Mouse (Mus musculus) CD8-positive naive resting alpha-beta T cell, adult 2 months (primary cell): ENCODE measurements around the gene H2-Eb2.

Experiments
- DNase-seq, 2 experiments: peaks; one replicate each; pipeline ENCODE4 v3.0.0; 2022; ENCODE audit warnings: low read depth in 2 of 2, low spot score in 2 of 2

The H2-Eb2 gene

DNA sequence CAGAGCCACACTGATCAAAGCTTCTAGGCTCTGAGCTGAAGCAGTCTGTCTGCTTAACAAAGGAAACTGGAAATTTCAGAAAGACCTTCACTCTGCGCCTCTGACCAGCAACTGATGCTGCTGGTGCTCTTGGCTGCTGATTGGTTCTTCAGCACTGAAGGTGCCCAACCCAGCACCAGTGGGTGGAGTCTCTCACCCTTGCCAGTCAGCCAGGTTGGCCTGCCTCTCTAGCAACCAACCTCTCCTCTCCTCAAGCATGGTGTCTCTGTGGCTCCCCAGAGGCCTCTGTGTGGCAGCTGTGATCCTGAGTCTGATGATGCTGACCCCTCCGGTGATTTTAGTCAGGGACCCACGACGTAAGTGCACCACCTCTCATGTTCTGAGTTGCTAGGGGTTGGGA lies at the start of gene H2-Eb2:
Gene H2-Eb2, plus strand, starts transcription at position 230 of the 400 bp plus-strand sequence.
- DNase-seq, result no peak

DNA sequence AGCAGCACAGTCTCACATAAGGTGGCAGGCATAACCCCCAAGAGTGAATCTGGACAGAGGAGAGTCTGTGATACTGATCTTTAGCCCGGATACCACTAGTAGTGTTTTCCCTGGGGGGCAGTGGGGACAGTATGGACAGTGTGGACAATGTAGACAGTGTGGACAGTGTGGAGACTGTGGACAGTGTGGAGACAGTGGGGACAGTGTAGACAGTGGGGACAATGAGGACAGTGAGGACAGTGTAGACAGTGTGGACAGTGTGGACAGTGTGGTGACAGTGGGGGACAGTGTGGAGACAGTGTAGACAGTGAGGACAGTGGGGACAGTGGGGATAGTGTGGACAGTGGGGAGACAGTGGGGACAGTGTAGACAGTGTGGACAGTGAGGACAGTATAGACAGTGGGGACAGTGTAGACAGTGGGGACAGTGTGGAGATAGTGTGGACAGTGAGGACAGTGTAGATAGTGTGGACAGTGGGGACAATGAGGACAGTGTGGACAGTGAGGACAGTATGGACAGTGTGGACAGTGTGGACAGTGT lies 44.9 kb upstream of the H2-Eb2 start:
- DNase-seq, result no peak

DNA sequence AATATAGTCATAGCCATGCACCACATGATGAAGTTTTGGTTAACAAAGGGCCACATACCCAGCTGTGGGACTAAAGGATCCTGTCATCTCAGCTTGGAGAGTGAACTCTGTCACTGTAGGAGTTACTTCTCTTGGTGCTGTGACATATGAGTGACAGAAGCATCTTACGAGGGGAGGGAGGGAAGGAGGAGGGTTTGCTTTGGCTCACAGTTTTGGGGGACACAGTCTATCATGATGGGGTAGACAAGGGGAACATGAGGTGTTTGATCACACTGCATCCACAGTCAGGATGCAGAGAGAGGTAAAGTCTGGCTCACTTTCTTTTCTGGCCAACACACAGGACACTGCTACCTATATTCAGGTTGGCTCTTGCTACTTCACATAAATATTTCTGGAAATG lies 43.6 kb upstream of the H2-Eb2 start:
- DNase-seq, result no peak

DNA sequence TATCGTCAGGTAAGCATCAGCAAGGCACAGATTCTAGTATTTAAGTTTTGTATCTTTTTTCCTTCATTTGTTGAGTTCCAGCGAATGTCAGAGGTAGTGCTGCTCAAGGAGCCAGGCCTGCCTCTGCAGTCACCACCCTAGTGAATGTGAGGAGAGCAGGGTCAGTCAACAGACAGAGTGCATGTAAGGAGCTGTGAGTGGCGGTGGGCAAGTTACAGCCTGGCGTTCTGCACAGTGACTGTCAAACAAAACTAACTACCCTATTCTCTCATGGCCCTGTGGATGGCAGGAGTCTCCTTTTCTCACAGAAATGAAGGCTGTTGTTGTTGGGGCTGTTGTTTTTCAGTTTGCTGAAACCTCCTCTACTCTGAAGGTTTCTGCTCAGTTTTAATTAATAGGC lies 40.1 kb upstream of the H2-Eb2 start:
- DNase-seq, result no peak

GRCm38 (mm10) chr17:34285848-34286247 lies 39.6 kb upstream of the H2-Eb2 start:
- no peak for DNase-seq

GRCm38 (mm10) chr17:34286501-34286900 lies 39.0 kb upstream of the H2-Eb2 start:
- DNase-seq, result no peak

DNA sequence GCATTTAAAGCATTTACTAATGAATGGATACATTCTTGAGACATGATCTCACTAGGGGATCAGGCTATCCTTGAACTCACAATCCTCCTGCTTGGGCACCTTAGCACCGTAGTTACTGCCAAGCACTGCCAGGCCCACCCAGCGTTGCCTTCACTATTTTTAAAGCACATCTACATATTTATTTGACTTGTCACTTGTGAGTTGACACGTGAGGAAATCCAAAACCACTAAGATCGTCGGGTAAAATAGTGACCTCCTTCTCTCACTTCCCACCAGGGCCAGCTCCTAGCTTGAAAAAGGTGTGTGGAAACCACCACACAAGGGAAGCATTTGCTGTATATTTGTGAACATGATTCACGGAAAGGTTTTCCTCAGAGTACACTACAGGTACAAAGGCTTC lies 38.5 kb upstream of the H2-Eb2 start:
- no peak for DNase-seq

GRCm38 (mm10) chr17:34287648-34288047 lies 37.8 kb upstream of the H2-Eb2 start, which contains the start of gene H2-Aa:
Gene H2-Aa (minus strand): TSS chr17:34287823.
- DNase-seq, result peak; percentile 71 to 80

DNA sequence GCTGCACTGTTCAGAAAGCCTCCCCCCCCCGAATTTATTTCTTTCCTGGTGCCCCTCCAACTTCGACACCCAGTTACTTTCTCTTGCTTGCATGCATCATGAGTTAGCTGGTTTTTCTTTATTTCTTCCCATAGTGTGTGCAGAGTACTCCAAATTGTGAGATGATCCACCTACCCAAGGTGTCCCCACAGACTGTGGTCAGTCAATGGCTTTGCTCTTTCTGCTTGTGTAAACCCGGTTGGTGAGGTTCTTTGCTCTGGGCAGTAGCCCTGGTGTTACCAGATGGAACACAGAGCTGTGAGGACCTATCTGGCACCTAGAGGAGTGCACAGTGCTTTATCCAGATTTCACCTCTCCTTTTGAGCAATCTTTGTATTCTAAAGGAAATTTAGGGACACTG lies 37.3 kb upstream of the H2-Eb2 start:
- no peak for DNase-seq

GRCm38 (mm10) chr17:34291609-34292008 lies 33.9 kb upstream of the H2-Eb2 start:
- DNase-seq, result peak; percentile 67 to 79

DNA sequence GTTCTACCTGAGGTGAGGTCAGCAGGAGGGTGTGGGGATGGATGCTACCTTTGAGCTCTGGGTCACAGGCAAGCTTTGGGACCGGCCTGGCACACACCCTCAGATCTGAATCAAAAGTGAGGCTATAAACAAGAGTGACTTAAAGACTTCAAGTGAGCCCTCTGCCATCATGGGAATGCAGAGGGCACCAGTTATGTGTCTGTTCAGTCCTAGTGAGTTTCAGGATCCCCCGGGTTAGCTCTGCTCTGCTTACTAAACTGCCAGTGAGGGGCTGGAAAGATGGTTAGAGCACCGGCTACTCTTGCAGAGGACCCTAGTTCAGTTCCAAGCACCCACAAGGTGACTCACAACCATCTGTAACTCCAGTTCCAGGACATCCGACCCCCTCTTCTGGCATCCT lies 32.9 kb upstream of the H2-Eb2 start:
- no peak for DNase-seq

GRCm38 (mm10) chr17:34293533-34293932 lies 31.9 kb upstream of the H2-Eb2 start:
- DNase-seq, result no peak

DNA sequence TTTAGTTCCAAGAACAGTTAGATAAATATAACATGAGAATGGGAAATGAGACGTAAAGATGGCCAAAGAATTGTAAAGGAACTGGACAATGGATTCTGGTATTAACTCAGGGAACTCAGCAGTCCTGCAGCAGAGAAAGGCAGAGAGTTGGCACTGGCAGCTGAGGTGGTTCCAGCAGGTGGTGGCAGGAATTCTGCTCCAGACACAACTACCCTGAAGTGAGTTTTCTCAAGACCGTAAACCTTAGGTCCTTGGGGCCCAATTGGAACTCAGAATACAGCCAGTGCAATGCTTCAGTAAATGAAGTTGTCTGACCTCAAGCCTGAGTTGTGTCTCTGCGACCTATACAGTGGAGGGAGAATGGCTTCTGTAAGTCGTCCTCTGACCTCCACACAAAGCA lies 31.2 kb upstream of the H2-Eb2 start:
- no peak for DNase-seq

GRCm38 (mm10) chr17:34295307-34295706 lies 30.2 kb upstream of the H2-Eb2 start:
- DNase-seq, result no peak

DNA sequence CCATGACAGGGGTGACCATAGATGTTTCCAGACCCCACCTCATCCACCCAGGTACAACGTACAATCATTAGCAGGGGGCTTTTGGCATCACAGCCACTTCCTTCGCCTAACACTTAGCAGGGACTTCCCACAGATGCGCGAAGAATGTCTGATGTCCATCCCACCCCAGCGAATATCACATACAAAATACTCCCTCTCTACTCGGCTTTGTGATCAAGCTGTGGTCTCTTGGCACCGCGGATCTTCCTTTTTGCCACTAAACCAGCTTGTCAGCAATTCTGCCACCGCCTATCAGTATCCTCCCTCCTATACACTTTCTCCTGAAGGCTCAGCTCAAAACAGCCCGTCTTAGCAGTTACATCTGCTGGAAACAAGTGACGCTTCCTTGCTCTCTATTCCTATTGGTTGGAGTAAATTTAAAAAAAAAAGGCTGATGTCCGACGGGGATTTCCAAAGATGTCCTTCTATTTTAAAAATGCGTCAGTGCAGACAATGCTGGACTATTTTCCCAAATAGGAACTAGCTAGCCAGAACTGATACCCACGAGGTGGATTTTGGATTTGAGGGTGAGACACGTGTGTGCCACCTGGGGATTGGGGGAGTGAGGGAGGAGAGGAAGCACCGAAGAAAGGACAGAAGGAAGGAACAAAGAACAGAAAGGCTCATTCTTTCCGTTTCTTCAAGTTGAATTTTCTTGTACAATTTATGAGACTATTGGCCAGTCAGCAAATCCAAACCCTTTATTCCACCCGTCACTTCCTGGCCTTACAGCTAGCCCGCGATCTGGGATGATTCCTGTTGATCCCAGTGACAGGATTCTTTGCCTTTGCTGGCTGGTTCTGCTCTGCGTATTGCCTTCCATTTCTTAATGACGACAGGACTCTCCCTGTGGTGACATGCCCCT lies 29.3 kb upstream of the H2-Eb2 start:
- peak; percentile 47 to 60 for DNase-seq

- no peak for DNase-seq
These were observed 26.1 kb upstream of the H2-Eb2 start for GRCm38 (mm10) chr17:34299356-34299755.

DNA sequence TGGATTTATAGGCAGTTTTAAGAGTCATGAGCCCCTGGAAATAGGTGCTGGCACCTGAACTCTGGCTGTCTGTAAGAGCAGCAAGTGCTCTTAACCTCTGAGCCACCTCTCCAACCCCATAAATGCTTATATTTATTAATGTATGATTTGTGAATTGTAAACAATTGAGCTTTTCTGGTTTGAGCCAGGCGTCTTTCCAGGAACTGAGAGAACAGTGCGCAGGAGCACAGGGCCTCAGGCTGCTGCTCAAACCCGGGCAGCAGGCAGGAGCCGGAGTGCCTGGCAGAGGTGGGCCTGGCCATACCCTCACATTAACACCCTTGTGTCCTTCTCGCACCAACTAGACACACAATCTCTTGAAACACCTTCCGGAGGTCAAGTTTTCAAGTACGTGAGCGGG lies 25.4 kb upstream of the H2-Eb2 start:
- no peak for DNase-seq

GRCm38 (mm10) chr17:34300691-34301566 lies 24.5 kb upstream of the H2-Eb2 start:
- no peak for DNase-seq

GRCm38 (mm10) chr17:34301670-34302190 lies 23.7 kb upstream of the H2-Eb2 start:
- no peak for DNase-seq

DNA sequence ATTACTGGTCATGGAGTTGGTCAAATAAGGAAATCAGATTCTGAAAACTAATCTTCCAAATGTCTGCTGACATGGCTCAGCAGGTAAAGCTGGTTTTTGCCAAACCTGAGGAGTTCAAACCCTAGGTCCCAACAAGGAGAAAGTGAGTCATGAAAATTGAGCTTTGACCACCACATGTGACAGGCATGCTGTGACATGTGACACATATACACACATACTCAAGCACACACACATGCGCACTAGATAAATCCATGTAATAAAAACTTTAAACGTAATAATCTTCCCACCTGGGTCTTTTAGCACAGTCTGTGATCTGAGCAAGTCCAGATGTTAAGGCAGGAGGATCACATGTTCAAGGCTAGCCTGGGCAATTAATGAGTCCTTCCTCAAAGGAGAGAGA lies 21.7 kb upstream of the H2-Eb2 start:
- DNase-seq, result no peak

DNA sequence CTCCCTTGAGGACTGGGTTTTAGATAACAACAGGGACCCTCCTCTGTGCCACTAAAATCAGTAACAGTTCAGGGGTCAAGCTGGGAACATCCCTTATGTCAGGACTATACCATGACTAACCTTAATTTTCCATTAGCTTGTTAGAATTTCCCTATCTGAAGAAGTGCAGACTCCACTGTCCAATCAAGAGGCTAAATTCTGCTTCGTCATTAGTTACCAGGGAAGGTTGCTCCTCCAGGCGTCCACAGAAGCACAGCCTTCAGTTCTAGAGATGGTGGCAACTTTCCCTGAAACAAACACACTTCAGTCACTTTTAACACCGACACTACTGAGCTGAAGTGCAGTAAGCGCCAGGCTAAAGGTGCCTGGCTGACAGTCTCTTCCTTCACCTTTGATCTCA lies 20.7 kb upstream of the H2-Eb2 start:
- peak; percentile 55 to 59 for DNase-seq
